Mouse (Mus musculus) thymus, postnatal 10 days (tissue): ENCODE measurements around the gene Glyctk.

Experiments
- DNase-seq, 2 experiments: peaks; one replicate each; pipeline ENCODE4 v3.0.0; 2021; ENCODE audit warnings: low spot score in 2 of 2

Glyctk gene

GRCm38 (mm10) chr9:106147281-106147680, 10.7 kb downstream of the Glyctk start:
- DNase-seq, result no peak

- DNase-seq, result no peak
Measured at GRCm38 (mm10) chr9:106145582-106145981, 12.4 kb downstream of the Glyctk start.

- no peak for DNase-seq
Measured at GRCm38 (mm10) chr9:106144176-106144575, 13.8 kb downstream of the Glyctk start.

GRCm38 (mm10) chr9:106141955-106142354, 16.0 kb downstream of the Glyctk start:
- DNase-seq, result no peak

GRCm38 (mm10) chr9:106139763-106140162, 18.2 kb downstream of the Glyctk start:
- DNase-seq, result no peak

- no peak for DNase-seq
Measured at GRCm38 (mm10) chr9:106137671-106138216, 20.2 kb downstream of the Glyctk start.

GRCm38 (mm10) chr9:106130250-106130649, 27.7 kb downstream of the Glyctk start:
- no peak for DNase-seq

- DNase-seq, result no peak
Measured at GRCm38 (mm10) chr9:106129072-106129471, 28.9 kb downstream of the Glyctk start.

- no peak for DNase-seq
Measured at GRCm38 (mm10) chr9:106126786-106127251, 31.1 kb downstream of the Glyctk start.

GRCm38 (mm10) chr9:106123599-106123998, 34.3 kb downstream of the Glyctk start:
- peak in 1 of 2 experiments; percentile 30 for DNase-seq

- DNase-seq, result no peak
Measured at GRCm38 (mm10) chr9:106119075-106119474, 38.9 kb downstream of the Glyctk start.

GRCm38 (mm10) chr9:106115801-106116424, 42.0 kb downstream of the Glyctk start:
- no peak for DNase-seq

GRCm38 (mm10) chr9:106112770-106113423, 45.0 kb downstream of the Glyctk start:
- DNase-seq, result peak in 1 of 2 experiments; percentile 57

GRCm38 (mm10) chr9:106106241-106106640, 51.7 kb downstream of the Glyctk start:
- DNase-seq, result no peak

GRCm38 (mm10) chr9:106104401-106104800, 53.5 kb downstream of the Glyctk start:
- DNase-seq, result no peak
